Mouse (Mus musculus) T-cell, adult 2 months (primary cell): ENCODE data around the gene 3425401B19Rik.
A peak's percentile ranks its signal among the peaks of the same experiment; 100 is the strongest.

Source experiments
- DNase-seq: peaks from one replicate; pipeline ENCODE4 v3.0.0; 2022; ENCODE audit warnings: low spot score

Gene 3425401B19Rik

DNA sequence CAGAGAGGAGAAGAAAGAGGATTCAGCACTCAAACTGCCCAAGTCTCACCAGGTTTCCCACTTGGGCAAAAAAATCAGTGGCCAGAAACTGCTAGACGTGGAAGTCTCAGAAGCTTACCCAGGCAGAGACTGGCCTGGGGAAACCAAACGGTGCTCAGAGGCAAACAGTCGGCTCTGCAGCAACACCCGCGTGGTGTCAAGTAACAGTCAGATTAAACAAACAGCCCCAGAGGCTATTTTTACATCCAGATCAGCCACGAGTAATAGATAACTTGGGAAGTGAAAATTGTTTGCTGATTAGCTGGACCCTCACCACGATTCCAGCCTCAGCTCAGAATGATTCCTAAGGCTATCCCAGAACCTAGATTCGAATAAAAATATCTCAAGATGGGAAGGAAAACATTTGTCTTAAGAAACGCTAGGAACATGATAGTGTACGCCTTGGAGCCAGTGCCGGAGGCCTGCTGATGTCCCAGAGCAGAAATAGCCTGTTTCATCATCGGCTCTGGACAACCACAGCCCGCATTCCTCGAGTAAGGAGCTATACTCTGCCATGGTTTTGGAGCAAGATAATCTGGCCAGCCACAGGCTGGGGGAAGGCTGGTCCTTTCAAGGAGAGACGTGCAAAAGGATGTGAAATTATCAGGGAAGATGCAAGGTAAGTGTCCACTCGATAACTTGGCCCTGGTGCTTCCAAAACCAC, at the start of gene 3425401B19Rik:
3425401B19Rik (minus strand) TSS at position 170 of the 703 bp plus-strand sequence.
- no peak for DNase-seq

DNA sequence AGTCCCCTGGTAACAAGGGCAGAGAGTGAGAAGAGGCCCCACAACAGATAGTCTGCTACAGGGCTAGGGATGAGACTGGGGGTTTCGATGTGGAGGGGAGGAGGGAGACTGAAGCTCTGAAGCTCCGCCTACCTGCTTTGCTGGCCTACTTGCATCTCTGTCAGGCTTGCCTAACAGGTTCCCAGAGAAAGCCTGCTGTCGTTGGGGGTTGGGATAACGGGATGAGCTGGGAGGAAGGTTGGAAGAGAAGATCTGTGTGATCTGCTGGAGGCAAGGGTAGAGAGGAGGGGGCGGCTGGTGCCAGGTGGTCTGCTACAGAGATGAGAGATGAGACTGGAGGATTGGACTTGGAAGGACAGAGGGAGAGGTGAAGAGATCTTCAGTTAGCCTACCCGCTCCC, 47.9 kb upstream of the 3425401B19Rik start:
- DNase-seq, result no peak

DNA sequence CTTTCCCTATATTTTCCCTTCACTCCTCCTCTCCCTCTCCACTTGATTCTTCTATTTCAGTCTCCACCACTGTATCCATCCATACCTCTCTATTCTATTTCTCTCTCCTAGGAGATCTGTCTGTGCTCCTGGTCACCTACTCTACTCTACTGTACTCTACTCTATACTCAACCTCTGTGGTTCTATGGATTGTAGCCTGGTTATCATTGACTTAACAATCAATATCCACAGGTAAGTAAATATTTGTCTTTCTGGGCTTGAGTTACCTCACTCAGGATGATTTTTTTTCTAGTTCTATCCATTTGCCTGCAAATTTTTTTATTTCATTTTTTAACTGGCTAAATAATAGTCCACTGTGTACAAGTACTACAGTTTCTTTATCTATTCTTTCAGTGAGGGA, 41.8 kb upstream of the 3425401B19Rik start:
- DNase-seq, result no peak

DNA sequence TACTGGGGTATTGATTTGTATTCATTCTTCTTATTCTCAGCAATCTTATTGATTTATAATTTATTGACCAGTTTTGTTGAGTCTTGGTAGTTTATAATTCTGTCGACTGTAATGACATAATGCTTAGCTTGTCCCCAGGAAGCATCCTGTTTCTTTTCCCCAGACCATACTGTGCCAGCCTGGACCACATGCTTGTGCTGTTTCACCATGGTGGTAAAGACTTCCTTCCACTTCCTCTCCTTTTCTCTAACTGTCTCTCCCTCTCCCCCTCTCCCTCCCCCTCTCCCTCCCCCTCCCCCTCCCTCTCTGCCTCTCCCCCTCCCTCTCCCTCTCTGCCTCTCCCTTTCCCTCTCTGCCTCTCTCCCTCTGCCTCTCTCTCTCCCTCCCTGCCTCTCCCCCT, 36.4 kb upstream of the 3425401B19Rik start:
- no peak for DNase-seq

DNA sequence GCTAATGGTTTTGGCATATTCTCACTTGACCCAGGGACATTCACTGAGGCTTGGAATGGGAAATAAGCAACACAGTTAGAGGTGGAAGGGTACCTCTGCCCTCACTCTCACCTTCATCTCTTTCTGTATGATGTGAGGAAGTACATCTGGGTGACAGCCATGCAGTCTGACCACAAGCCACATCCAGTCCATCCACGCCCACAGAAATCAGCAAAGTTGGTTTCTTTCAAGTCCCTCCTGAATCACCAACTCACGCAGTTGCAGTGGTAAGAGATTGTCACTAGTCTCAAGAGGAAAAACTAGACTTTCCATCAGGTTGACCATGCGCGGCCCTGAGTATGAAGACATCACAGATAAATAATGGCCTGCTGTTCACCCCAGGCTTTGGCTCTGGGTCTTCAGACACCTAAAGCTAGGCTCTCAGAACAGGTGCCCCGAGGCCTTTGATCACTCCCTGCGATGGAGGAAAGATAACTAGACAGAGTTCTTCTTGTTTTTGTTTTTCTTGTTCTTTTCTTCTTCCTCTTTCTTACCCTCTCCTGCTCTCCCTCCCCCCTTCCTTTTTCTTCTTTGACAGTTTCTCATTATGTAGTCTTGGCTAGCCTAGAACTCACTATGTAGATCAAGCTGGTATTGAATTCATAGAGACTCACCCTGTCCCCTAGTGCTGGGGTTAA, 31.8 kb upstream of the 3425401B19Rik start:
- DNase-seq, result peak; percentile 59

DNA sequence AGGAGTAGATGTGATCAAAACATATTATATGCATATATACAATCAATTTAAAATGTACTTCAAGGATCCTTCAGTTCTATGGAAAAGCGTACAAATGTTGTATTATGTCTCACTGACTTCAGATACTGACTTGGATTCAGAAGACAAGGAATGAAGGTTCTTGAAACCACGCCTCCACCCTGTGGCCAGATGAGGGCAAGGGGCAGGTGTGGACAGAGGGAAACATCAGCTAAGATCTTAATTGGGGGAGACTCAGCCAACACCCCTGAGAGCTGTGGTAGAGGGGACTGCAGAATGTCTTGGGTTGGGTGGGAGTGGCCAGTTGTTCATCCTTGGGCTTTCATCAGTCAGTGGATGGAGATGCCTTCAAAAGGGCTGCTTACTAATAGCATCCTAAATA, 30.4 kb upstream of the 3425401B19Rik start:
- no peak for DNase-seq

DNA sequence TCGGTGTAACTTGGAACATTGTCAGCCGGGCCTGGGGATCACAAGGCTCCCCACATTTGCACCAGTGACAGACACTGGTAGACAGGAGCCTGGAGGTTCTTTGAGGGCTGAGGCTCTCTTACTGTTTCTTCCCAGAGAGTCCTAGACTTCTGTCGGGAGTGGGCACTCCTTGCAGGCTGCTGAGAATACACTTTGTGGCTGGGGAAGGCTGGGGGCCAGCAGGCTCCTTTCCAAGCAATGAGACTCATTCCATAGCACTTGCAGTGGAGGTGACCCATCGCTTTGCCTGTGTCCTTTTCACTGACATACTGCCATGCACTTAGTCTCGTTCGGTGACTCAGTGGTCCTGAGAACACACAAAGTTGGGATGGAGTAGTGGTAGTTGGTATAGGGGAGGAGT, 30.0 kb upstream of the 3425401B19Rik start:
- no peak for DNase-seq

DNA sequence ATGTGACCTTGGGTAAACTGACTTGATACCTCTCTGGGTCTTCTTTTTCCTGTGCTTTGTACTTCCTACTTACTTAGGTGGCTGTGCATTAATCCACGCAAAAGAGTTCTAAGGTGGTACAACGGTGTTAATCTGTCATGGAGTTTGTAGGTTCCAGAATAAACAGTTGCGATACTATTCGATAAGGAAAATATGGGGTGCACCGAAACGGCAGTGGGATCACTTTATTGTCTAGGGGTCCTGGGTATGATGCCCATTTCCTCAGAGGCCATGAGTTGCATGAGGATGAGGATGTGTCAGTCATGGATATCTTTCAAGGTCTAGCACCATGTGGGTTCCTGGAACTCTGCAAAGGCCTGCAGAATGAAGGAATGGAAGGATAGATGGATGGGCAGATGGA, 24.8 kb upstream of the 3425401B19Rik start:
- DNase-seq, result no peak

DNA sequence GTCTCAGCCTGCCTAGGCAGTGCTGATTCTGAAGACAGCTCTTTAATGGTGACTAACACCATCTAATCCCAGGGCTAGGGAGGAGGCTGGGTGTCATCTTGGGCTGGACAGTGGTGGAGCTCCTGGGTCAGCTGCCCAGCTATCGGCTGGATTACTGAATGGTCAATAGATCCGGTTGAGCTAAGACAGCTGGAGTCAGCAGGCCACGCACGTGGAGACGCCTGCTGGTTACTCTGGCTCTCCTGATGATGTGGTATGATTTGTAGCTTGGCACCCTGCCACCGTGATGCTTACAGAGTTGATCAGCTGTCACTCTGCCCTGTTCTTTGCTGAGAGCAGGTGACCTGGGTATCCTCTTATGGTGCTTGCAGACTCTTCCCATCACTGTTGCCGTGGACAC, 23.7 kb upstream of the 3425401B19Rik start:
- no peak for DNase-seq

DNA sequence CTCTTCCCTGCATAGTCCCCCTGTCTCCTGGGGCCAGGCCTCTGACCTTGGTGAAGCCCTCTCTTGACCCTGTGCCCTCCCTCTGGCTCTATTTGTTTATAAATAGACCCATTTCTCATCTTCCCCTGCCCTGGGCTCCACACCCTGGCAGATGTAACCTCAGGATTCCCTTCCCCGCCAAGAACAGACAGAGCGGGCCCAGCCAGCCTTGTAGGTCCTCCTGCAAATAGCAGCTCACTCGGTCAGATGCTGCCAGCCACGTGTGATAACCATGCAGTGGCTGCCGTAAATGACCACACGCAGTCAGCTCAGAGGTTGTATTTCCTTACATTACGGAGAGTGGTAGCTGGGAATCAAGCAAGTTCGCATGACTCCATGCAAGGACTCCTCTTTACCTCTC, 22.8 kb upstream of the 3425401B19Rik start:
- no peak for DNase-seq

DNA sequence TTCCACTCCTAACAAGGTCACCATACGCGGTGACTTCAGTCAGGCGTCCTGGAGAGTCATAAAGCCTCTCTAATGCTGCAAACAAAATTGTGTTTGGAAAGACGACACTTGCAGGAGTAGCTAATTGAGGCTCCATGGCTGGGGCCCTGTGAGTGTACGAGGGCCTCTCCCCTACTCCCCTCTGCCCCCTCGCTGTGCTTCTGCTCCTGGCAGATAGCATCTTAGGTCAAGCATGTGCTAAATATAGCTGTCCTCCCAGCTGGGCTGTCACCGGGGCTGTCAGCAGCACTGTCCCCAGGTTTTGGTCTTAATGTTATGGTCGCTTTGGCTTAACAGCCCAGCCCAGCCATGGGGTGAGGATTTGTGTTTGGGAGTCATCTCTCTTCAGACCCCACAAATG, 15.9 kb upstream of the 3425401B19Rik start:
- no peak for DNase-seq

DNA sequence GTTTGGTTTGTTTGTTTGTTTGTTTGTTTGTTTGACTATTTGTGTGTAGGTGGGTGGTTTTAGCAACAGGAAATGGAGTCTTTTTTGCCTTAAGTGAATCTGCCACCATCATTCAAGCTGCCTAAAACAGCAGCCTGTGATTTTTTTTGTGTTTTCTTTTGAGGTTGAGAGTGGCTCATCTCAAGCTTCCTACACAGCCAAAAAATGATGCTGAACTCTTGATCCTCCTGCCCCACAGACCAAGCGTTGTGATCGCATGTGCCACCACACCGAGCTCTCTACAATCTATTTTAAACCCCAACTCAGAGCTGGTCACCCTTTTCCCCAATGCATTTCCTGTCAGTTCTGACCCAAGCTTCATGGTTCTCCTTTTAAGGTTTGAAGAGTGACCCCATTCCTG, 13.5 kb upstream of the 3425401B19Rik start:
- DNase-seq, result no peak

DNA sequence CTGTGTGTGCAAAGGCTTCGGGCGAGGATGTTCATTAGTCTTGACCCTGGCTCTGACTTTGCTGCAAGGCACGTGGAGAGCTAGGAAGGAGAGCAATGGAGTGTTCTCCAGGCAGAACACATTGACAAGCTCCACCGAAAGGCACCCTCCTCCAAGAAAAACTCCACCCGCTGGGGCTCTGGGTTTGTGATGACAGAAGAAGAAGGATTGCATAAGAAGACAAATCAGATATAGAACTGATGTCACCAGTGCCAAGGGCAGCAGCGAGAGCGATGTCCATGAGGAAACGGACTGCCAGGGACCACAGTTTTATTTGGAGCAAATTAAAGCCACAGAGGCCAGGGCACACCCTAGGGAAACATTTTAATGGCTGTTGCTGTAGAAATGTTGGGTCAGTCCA, 12.7 kb upstream of the 3425401B19Rik start:
- no peak for DNase-seq

DNA sequence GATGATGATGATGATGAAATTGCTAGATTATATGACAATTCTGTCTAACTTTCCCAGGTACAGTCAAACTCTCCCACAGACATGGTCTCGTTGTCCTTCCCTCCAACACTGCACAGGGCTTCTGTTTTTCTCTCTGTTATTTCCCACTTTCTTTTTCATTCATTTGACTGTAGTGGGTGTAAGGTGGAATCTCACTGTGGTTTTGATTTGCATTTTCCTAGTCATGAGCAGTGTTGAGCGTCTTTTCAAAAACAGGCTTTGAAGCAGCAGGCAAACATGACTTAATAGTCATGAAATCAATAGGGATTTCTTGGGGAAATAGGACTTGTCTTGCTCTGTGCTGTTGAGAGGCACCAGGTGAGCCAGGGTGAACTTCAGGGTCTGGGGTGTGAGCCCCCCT, 11.3 kb upstream of the 3425401B19Rik start:
- no peak for DNase-seq

DNA sequence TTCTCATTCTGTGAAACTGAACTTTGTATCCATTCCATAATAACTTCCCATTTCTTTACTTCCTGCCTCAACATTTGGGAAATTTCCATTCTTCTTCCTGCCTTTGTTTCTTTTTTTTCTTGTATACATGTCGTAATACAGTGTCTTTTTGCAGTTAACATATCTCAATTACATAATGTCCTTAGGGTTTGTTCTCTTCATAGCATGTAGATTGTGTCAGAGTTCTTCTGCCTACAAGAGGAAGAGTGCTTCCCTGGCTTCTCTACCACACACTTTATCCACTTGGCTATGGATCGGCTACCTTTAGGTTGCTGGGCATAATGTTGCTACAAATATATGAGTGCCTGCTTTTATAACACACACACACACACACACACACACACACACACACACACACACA, 10.8 kb upstream of the 3425401B19Rik start:
- DNase-seq, result no peak

DNA sequence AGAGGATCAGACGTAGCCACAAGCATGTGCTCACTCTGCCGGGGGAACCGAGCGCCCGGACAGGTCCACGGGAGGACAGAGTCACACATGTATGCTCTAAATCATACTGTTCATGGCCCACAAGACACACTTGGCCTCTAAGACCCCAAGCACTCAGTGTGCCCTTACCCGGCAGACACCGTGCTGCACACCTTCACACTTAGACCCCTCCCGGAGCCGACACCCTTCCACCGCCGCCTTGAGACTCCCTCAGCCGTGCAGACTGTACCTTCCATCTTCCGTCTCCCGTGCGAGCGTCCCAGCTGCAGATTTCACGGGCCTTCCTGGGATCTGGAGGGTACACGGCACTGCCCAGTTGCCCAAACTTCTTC, 373 bp downstream of the 3425401B19Rik start:
- no peak for DNase-seq

DNA sequence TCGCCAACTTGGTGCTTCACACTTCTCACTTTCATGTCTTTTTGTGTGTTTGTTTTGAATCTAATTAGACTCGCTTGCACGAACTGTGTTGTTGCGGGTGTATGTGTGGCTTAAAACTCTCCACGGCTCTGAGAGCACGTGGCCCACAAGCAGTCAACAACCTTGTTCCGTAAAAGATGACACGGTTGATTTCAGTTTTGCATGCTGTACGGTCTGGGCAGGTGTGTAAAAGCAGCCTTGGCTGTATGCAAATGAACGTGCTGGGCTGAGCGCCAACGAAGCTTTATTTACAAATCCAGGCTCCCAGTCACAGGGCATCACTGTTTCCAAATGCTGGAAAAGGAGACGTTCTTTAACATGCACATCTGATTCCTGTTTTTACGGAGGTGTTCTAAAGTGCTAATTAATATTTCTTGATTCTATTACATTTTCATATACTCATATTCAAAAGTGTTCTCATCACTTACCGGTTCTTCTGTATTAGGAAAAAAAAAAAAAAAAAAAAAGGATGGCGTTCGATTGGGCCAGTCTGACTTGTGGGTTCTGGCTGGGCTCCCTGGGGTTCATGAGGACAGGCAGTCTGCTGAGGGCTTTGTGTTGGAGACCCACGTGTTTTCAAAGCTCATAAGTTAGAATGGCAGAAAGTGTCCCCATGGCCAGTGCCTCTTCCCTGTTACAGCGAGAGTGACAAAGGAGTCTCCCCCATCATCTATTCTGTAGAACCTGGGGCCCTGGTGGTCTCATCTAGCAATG, 935 bp downstream of the 3425401B19Rik start:
- no peak for DNase-seq

DNA sequence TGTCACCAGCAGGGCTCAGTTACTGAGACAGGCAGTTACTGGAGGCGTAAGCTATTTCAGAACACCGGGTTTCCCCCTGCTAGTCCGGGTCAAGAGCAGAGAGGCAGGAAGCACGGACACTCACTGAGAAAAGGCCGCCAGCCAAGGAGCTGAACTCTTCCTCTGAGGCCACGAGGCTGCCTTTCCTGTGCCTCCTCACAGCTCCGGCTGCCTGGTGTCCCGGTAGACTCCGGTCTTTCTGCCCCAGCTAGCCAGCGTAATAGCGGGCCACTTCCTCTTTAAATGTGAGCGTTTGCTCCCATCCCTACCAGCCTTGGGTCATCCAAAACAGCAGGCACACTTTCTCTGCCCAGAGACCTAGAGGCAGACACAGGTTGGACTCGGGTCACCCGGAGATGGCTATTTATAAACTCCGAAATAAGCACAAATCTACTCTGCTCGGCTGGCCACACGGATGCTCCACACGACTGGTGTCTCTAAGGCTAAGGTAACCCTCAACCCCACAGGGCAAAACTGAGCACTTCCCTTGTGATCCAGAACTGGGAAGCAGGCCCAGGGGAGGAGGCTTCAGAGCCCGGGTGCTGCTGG, 1.7 kb downstream of the 3425401B19Rik start:
- DNase-seq, result no peak

DNA sequence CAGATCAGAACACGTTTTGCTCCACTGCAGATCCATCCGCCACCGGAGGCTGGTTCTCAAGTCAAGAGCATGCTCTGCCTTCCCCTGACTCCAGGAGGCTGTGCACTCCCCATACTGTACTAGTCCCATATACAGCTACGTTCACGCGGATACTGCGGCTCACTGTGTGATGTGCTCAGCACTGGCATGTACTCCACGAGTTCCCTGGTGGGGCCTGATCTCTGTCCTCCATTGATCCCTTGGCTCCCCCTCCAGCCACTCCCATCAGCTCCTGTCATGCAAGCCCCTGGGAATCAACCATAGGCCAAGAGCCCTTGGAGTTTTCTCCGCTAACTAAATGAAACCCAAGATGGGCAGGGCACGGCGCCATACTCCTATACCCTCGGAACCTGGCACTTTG, 2.6 kb downstream of the 3425401B19Rik start:
- no peak for DNase-seq

DNA sequence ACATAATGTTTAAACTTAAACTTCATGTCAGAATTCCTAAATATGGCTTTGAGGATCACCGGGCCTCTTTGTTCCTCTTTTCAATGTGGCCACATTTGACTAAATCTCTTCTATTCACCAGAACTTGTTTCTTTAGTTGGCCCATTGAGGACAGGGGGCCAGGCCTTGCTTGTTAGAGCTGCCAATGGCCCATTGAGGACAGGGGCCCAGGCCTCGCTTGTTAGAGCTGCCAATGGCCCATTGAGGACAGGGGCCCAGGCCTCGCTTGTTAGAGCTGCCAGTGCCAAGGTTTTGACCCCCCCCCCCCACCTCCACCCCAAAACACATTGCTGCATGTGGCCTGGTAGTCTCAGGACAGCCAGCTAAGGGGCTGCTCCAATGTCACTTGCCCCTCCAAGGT, 3.5 kb downstream of the 3425401B19Rik start:
- DNase-seq, result no peak

DNA sequence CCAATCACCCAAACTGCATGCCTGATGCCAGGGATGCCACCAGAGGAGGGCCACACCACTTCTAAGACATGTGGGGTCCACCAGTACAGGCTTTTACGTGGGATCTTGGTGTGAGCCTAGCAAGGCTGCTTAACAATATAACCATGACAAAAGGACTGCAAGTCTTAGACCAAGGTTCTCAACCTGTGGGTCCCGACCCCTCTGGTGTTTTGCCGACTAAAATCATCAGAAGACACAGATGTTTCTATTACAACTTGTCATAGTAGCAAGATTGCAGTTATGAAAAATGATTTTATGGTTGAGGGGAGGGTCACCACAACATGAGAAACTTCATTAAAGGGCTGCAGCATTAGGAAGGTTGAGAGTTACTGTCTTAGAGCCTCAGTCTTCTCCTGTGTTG, 6.5 kb downstream of the 3425401B19Rik start:
- DNase-seq, result no peak

DNA sequence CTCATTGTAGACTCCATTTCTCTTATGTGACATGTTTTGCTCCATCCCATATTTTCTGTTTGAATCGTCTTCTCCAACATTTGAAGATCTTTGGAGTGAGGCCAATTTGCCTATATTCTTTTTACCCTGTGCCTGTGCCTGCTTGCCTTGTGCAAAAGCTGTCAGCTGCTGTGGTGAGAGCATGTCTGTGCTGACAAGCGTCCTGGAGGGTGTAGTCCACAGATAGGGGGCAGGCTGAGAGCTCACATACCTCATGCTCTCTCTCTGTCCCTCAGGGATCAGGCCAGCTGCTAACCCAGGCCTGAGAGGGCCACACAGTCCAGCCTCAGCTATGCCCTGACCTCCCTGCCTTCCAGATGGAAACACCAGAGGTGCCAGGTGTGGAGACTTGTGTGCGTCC, 11.9 kb downstream of the 3425401B19Rik start:
- DNase-seq, result no peak

DNA sequence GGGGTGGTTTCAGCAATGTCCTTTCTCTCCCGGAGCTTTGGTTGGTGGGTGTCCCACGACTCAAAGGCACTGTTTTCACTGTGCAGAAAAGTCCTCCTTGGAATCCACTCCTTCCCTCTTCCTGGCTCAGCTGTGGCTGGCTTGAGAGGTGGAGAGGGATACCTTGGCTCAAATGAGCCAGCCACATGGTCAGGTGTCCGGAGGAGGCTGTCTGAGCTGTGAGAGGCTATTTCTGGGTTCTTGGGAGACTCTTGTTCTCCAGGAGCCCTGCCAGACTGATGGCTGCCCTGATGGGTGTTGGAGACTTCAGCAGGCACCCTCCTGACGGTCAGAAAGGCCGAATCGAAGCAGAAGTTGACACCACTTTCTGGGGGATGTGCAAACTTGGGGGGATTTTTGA, 22.0 kb downstream of the 3425401B19Rik start:
- DNase-seq, result no peak
